Mouse (Mus musculus) forebrain, embryonic 14.5 days (tissue): Measurements from ENCODE around the gene Gnaq. TPM values are rescaled to one million over a fixed set of nuclear protein-coding genes. Genes with fewer than 3 reads are reported as not detected.

Source experiments
- ATAC-seq: fragments of 200-750 bp; cut with Nextera tagmentation; 2 replicates; pipeline ENCODE4 v1.8.0; 2017; ENCODE audit warnings: mild to moderate bottlenecking, moderate library complexity
- DNase-seq: peaks from one replicate; pipeline ENCODE4 v3.0.0-alpha.2; 2015; ENCODE audit warnings: low spot score
- H3K27ac ChIP-seq: fragments of 300-500 bp; sonication (generic); 2 replicates; pipeline ENCODE4 v1.5.1; 2014; ENCODE audit warnings: low read depth, mild to moderate bottlenecking, control low read depth, low read length, moderate library complexity
- H3K27me3 ChIP-seq: fragments of 300-500 bp; sonication (generic); replicated peaks from 2 replicates; pipeline ENCODE4 v1.6.1; 2014; ENCODE audit warnings: low read length, control low read depth, mixed read lengths; ENCODE audit not compliant: control insufficient read depth, insufficient read depth
- H3K36me3 ChIP-seq: fragments of 300-500 bp; sonication (generic); 2 replicates; pipeline ENCODE4 v1.6.1; 2014; ENCODE audit warnings: low read length, control low read depth; ENCODE audit not compliant: control insufficient read depth, insufficient read depth
- H3K4me1 ChIP-seq: fragments of 300-500 bp; sonication (generic); 2 replicates; pipeline ENCODE4 v1.6.1; 2014; ENCODE audit warnings: antibody characterized with exemption, low read length, control low read depth; ENCODE audit not compliant: control insufficient read depth, insufficient read depth
- H3K4me2 ChIP-seq: fragments of 300-500 bp; sonication (generic); 2 replicates; pipeline ENCODE4 v1.6.1; 2014; ENCODE audit warnings: mild to moderate bottlenecking, control low read depth, low read length
- H3K4me3 ChIP-seq: fragments of 300-500 bp; sonication (generic); 2 replicates; pipeline ENCODE4 v1.5.1; 2014; ENCODE audit warnings: low read depth, low read length, control low read depth
- H3K9ac ChIP-seq: fragments of 300-500 bp; sonication (generic); 2 replicates; pipeline ENCODE4 v1.6.1; 2014; ENCODE audit warnings: mild to moderate bottlenecking, low read length, control low read depth, moderate library complexity
- H3K9me3 ChIP-seq: fragments of 300-500 bp; sonication (generic); replicated peaks from 2 replicates; pipeline ENCODE4 v1.6.1; 2016; ENCODE audit warnings: low read length, control low read depth, mixed read lengths; ENCODE audit not compliant: control insufficient read depth
- WGBS: fragments of 180-500 bp; shearing (Covaris S2); extraction: QIAGEN DNeasy Blood & Tissue Kit; methylation state at CpG from one replicate; pipeline ENCODE4 v1.1.7; 2014; 5-methylcytosine and 5-hydroxymethylcytosine counted together
- polyA plus RNA-seq: library from polyadenylated mRNA; unstranded; fragments of >200 nt; fragmentation: Nextera tagmentation; extraction: Ambion mirVana; gene quantifications from 2 replicates; pipeline ENCODE4 v1.2.1, GENCODE M21; 2014

The Gnaq gene
- polyA plus RNA-seq, 1 experiment from 2014 or later: 47.6 TPM

GRCm38 (mm10) chr19:16375881-16376280, 243.2 kb downstream of the Gnaq start:
- Histone ChIP-seq H3K4me1 (peaks cover 10% of the 10 kb centered on the region), H3K4me2 (no peak overlapping the region), H3K4me3 (no peak overlapping the region), H3K9me3 (no peaks in the 10 kb centered on the region), H3K9ac (no peak overlapping the region), H3K27ac (no peak overlapping the region), H3K27me3 (no peaks in the 10 kb centered on the region), H3K36me3 (peaks cover 18% of the 10 kb centered on the region; the same call in 1 of the 2 replicates)
- 77% methylated on average over 4 of the region's 4 CpGs for WGBS
- DNase-seq: no peak
- no peak for ATAC-seq

GRCm38 (mm10) chr19:16378565-16378964, 245.9 kb downstream of the Gnaq start:
- no peak for ATAC-seq

DNA sequence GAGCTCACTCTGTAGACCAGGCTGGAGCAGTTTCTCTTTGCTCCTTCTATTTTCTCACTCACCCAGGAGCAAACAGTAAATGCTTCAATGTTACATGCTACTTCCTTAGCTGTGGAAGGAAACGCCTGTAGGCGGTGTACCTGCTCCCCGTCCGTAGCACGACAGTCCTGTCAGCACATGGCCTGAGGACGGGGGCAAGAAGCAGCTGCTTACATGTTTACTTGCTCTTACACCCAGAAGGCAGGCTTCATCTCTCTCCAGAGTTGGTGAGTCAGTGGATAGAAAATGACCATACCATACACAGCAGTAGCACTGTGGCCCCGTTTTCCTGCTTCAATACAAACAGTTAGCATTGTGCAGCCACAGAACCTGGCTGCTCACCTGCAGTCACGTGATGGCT, 247.1 kb downstream of the Gnaq start:
- ATAC-seq (no peak), DNase-seq (no peak)
- Histone ChIP-seq H3K27me3 (no peaks in the 10 kb centered on the region), H3K4me3 (no peak overlapping the region), H3K9me3 (no peaks in the 10 kb centered on the region), H3K4me1 (peaks cover 2% of the 10 kb centered on the region; the same call in 1 of the 2 replicates), H3K27ac (no peak overlapping the region), H3K4me2 (no peak overlapping the region), H3K36me3 (peaks cover 23% of the 10 kb centered on the region; the same call in 1 of the 2 replicates), H3K9ac (no peak overlapping the region)
- WGBS: 91% methylated on average over 8 of the region's 8 CpGs

More at GRCm38 (mm10) chr19:16378565-16378964, 245.9 kb downstream of the Gnaq start:
- H3K36me3 ChIP-seq: peaks cover 18% of the 10 kb centered on the region; the same call in 1 of the 2 replicates
- DNase-seq: no peak
- no peak overlapping the region for H3K4me2 ChIP-seq
- no peak overlapping the region for H3K9ac ChIP-seq
- no peaks in the 10 kb centered on the region for H3K4me1 ChIP-seq
- H3K27ac ChIP-seq: no peak overlapping the region
- no peaks in the 10 kb centered on the region for H3K27me3 ChIP-seq
- 88% methylated on average over 7 of the region's 7 CpGs for WGBS
- H3K9me3 ChIP-seq: no peaks in the 10 kb centered on the region
- no peak overlapping the region for H3K4me3 ChIP-seq

DNA sequence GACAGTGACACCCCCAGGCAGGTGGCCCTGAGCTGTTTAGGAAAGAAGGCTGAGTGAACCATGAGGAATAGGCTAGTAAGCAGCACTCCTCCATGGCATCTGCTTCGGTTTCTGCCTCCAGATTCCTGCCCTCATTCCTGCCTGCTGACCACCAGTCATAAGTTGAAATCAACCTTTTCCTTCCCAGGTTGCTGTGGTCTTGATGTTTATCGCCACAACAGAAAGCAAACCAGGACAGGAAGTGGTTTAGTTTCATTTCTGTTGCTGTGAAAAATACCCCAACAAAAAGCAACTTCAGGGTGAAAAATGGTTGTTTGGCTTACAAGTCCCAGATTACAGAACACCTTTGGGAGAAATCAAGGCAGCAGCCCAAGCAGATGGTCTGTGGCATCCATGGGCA, 249.8 kb downstream of the Gnaq start:
- no peaks in the 10 kb centered on the region for H3K27me3 ChIP-seq
- no peak overlapping the region for H3K4me3 ChIP-seq
- H3K9me3 ChIP-seq: no peaks in the 10 kb centered on the region
- DNase-seq (no peak), ATAC-seq (no peak)
- H3K27ac ChIP-seq: no peak overlapping the region
- peaks cover 8% of the 10 kb centered on the region; the same call in 1 of the 2 replicates for H3K4me1 ChIP-seq
- H3K36me3 ChIP-seq: peaks cover 23% of the 10 kb centered on the region; the same call in 1 of the 2 replicates
- H3K4me2 ChIP-seq: no peak overlapping the region
- WGBS: 89% methylated on average over 2 of the region's 2 CpGs
- H3K9ac ChIP-seq: no peak overlapping the region

- WGBS: 85% methylated on average over 13 of the region's 13 CpGs
- DNase-seq (no peak), ATAC-seq (no peak)
- Histone ChIP-seq H3K4me1 (peaks cover 8% of the 10 kb centered on the region; the same call in 1 of the 2 replicates), H3K27me3 (no peaks in the 10 kb centered on the region), H3K36me3 (peaks cover 23% of the 10 kb centered on the region; the same call in 1 of the 2 replicates), H3K9ac (no peak overlapping the region), H3K4me3 (no peak overlapping the region), H3K27ac (no peak overlapping the region), H3K9me3 (no peaks in the 10 kb centered on the region), H3K4me2 (no peak overlapping the region)
These were observed 250.5 kb downstream of the Gnaq start for GRCm38 (mm10) chr19:16383127-16383526.

GRCm38 (mm10) chr19:16384094-16384493, 251.5 kb downstream of the Gnaq start:
- Histone ChIP-seq H3K9me3 (no peaks in the 10 kb centered on the region), H3K27me3 (no peaks in the 10 kb centered on the region), H3K4me2 (no peak overlapping the region), H3K27ac (no peak overlapping the region), H3K4me3 (no peak overlapping the region), H3K9ac (no peak overlapping the region), H3K36me3 (peaks cover 13% of the 10 kb centered on the region; the same call in 1 of the 2 replicates), H3K4me1 (peaks cover 8% of the 10 kb centered on the region; the same call in 1 of the 2 replicates)
- WGBS: 90% methylated on average over 6 of the region's 6 CpGs
- DNase-seq (no peak), ATAC-seq (no peak)

GRCm38 (mm10) chr19:16384957-16385356, 252.3 kb downstream of the Gnaq start:
- peak; percentile 81 for ATAC-seq
- DNase-seq: peak; percentile 81
- no peaks in the 10 kb centered on the region for H3K27me3 ChIP-seq
- H3K9me3 ChIP-seq: no peaks in the 10 kb centered on the region
- H3K4me3 ChIP-seq: no peak overlapping the region
- H3K36me3 ChIP-seq: peaks cover 5% of the 10 kb centered on the region; the same call in 1 of the 2 replicates
- H3K4me2 ChIP-seq: no peak overlapping the region
- H3K4me1 ChIP-seq: peaks cover 11% of the 10 kb centered on the region; the same call in 1 of the 2 replicates
- WGBS: 29% methylated on average over 11 of the region's 11 CpGs
- H3K9ac ChIP-seq: no peak overlapping the region
- no peak overlapping the region for H3K27ac ChIP-seq

DNA sequence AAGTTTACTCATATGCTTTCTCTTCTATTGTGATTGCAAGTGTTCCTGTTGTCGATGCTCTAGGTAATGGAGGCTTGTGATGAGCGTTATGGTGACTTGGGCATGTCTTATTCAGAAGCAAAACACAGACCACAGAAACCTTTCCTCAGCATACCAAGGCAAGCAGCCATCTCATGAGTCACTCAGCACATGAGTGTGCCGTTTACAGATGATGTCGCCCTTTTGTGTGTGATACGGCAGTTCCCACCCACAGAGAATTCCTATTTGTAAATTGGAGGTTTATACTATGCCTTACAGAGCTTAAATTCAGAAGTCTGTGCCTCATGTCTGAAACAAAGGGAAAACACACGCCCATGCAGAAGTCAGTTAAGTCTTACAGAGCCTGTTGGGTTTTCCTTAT, 253.9 kb downstream of the Gnaq start:
- no peaks in the 10 kb centered on the region for H3K9me3 ChIP-seq
- DNase-seq (no peak), ATAC-seq (no peak)
- no peak overlapping the region for H3K4me2 ChIP-seq
- 33% methylated on average over 6 of the region's 6 CpGs for WGBS
- H3K27ac ChIP-seq: no peak overlapping the region
- H3K4me3 ChIP-seq: no peak overlapping the region
- H3K4me1 ChIP-seq: peaks cover 13% of the 10 kb centered on the region; the same call in 1 of the 2 replicates
- no peak overlapping the region for H3K9ac ChIP-seq
- H3K27me3 ChIP-seq: no peaks in the 10 kb centered on the region
- peaks cover 10% of the 10 kb centered on the region; the same call in 1 of the 2 replicates for H3K36me3 ChIP-seq

- Histone ChIP-seq H3K4me3 (no peak overlapping the region), H3K4me1 (peaks cover 9% of the 10 kb centered on the region; the same call in 1 of the 2 replicates), H3K27me3 (no peaks in the 10 kb centered on the region), H3K36me3 (0 out of 2 replicates have a peak, but pooled peaks cover 5% of the 10 kb centered on the region), H3K9me3 (no peaks in the 10 kb centered on the region), H3K9ac (no peak overlapping the region), H3K4me2 (no peak overlapping the region), H3K27ac (no peak overlapping the region)
- WGBS: 83% methylated on average over 6 of the region's 6 CpGs
- DNase-seq: no peak
- no peak for ATAC-seq
These were observed 257.7 kb downstream of the Gnaq start for GRCm38 (mm10) chr19:16390192-16390795.
